Mouse (Mus musculus) right cerebral cortex, adult 2 months (tissue): Measurements from ENCODE around the gene Eps8l1.
A peak's percentile ranks its signal among the peaks of the same experiment; 100 is the strongest.
"Not testable (repeated sequence)": the region's sequence is repeated elsewhere in the genome, so short reads cannot be mapped to it uniquely, and the experiment has no call there.

Experiments used
- DNase-seq, 2 experiments: peaks; one replicate each; pipeline ENCODE4 v3.0.0; 2021 to 2022; ENCODE audit warnings: low spot score in 2 of 2

The Eps8l1 gene

DNA sequence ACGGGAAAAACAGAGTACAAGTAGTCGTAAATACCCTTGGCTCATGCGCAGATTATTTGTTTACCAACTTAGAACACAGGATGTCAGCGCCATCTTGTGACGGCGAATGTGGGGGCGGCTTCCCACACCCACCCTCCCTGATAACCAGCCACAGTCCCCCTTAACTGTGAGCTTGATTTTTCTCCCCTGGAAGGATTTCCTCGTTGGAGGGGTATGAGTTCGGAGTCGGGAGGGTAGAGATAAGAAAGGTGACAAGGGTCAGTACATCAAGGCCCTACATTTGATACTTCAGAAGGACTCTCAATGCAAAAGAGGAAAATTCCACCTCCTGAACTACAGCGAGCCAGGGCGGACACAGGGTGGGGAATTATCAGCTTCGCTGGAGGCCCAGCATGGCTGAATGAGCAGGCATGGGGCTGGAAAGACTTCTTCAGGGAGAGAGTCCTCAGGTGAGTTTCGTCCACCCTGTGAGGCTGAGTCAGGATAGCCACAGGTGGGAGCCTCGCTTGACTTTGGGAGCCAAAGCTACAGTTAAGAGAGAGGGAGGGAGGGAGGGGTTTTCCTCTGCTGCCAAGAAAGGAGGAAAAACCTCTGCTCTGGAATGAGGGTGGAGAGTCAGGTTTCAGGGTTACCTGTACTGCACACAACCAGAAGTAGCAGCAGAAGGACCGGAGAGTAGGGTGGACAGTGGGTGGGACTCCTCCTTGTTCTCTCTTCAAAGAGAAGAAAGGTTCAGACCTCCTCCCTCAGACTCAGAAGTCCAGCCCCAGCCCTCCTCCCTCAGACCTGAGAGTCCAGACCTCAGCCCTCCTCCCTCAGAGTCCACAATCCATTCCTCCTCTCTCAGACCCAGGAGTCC, at the start of gene Eps8l1:
Gene Eps8l1 (plus strand): TSS at position 99 of the 859 bp plus-strand sequence.
- no peak for DNase-seq

DNA sequence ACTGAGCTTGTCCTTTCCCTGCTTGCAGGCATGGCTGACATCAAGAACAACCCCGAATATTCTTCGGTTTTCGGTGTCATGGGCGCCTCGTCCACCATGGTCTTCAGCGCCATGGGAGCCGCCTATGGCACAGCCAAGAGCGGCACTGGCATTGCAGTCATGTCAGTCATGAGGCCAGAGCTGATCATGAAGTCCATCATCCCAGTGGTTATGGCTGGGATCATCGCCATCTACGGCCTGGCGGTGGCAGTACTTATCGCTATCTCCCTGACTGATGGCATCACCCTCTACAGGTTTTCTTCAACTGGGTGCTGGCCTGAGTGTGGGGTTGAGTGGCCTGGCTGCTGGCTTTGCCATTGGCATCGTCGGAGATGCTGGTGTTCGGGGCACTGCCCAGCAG, 48.1 kb upstream of the Eps8l1 start:
- not testable (repeated sequence) for DNase-seq

DNA sequence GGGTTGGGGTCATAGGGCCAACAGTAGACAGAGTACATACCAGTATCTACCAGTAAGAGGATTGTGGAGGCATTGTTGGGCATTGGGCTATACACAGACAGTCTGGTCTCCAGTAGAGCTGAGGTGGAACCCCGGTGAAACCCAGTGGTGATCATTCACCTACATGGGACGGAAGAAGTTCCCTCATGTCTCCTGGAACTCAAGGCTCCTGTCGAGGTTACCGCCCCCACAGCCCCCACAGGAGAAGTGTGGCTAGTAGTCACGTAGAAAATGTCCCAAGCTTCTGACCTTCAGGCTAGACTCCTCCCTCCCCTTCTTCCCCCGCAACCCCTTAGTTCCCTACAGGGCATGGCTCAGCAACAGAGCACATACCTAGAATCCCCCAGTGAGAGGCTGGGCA, 40.8 kb upstream of the Eps8l1 start:
- no peak for DNase-seq

DNA sequence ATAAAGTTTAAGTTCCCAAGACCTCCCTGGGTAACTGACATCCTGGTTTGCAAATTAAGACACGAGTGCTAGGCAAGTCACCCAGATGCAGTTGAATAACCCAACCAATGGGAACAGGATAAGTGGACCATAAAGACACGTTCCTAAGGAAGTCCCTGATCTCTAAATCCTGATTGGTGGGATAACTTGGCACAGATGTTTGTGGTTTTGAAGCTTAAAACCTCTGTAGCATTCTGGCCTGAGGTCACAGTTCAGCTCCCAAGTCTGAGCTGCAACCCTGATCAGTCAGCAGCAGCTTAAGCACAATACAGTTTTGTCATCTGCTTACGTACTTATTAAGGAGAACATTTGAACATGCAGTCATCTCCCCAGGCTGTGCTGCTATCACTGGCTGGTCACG, 40.2 kb upstream of the Eps8l1 start:
- DNase-seq, result no peak

DNA sequence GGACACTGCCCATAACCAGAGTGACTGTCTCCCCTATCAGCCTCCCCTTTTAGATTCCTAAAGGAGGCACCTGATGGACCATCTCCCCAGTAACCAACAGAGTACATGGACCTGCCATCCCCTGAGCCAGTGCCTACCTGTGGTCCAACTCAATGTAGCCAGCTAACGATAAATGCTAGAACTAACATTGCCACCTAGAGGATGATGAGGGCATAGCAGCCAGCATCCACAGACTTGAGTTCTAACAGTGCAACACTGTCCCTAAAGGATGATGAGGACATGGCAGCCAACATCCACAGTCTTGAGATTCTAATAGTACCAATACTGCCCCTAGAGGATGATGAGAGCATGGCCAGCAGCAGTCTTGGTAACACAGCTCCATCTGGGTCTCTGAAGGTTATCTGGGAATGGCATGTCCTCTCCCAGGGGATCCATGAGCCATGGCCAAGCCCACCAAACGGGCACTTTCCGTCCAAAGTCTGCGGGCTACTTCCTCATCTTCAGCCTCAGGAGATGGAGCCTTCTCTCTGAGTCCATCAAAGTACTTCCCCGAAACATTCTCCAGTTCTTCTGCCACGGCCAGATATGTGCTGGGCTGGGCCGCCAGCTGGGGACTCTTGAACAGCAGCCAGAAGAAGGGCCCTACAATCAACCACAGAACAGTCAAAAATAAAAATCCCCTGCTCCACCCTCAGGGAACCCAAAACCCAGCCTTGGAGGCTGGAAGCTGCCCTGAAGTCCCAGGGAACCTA, 33.1 kb upstream of the Eps8l1 start:
- DNase-seq, result peak; percentile 94 to 96

DNA sequence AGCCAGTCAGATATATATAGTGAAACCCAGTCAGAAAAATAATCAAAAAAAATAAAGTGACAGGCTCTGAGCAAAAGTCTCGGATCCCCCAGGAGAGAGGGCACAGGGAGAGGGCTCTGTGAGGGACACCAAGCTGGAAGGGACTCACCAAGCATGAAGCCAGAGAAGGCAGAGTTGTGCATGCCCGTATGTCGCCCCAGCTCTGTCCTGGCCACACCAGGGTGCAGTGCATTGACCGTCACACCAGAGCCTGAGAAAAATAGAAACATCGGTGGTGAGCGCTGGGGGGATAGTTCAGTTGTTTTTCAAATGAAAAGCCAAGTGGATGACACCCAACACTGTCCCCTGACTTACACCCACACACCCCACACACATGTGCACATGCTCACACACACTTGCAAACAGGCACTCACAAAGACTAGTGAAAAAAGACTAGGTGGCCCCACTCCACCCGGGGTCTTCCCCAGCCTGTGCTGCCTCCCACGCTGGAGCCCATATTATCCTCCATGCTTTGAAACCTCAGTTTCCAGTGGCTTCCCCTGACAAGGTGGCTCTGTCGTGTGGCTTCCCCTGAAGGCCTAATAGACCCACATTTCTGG, 30.1 kb upstream of the Eps8l1 start:
- DNase-seq, result no peak

DNA sequence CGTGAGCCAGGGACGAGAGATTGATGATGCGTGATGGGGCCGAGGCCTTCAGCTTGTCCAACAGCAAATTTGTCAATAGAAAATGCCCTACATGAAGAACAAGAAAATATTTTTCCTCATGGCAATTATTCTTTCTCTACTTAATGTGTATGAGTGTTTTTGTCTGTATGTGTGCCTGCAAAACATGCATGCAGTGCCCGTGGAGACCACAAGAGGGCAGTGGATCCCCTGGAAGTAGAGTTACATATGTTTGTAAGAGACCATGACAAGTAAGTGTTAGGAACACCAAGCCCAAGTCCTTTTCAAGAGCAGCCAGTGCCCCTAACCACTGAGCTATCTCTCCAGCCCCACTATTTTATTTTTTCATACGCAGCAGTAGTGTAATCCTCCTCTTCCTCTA, 28.9 kb upstream of the Eps8l1 start:
- peak; percentile 59 to 64 for DNase-seq

DNA sequence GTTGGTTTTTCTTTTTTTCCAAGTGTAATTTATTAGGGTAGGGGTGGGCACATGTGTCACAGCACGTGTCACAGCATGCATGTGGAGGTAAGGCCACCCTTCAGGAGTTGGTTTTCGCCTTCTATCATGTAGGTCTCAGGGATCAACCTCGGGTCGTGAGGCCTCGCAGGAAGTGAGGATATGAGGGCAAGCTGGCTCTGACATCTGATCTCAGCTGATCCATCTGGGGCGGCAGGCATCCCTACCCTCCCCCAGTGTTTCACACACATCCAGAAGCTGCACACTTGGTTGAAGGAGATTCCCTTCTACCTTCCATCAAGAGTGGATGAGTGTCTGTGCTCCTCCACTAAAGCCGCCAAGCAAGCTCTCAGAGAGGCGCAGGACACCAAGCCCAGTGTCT, 28.4 kb upstream of the Eps8l1 start:
- DNase-seq, result no peak

DNA sequence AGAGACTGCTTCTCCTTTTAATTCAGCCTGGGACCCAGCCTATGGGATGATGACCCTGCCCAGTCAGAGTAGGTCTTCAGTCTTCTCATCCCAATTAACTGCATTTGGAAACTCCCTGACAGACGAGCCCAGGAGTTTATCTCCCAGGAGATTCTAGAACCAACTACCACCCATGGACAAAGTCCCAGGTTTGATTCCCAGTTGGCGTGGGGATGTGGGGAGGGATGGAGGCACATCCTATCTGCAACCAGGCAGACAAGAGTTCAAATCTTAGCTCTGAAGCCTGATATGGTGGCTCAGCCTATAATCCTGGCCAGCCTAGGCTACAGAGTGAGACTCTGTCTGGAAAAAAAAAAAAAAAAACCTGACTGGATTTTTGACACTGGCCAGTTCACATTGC, 22.8 kb upstream of the Eps8l1 start:
- DNase-seq, result no peak

DNA sequence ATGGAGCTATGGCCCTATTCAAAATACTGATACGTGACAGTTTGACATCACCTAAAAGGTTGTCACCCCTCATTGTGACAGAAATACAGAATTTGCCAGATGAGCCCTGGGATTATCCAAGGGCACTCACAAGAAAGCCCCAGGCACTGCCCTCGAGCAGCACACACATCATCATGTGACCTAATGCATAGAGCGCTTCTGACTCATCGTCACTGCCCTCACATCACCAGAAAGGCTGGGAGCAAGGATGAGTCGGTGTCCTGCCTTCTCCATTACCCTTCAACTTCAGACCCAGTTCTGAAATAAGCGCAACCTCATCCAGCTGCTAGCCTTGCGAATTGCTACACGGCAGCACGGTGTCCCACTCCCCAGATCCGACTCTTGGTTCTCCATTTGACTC, 19.9 kb upstream of the Eps8l1 start:
- DNase-seq, result no peak

DNA sequence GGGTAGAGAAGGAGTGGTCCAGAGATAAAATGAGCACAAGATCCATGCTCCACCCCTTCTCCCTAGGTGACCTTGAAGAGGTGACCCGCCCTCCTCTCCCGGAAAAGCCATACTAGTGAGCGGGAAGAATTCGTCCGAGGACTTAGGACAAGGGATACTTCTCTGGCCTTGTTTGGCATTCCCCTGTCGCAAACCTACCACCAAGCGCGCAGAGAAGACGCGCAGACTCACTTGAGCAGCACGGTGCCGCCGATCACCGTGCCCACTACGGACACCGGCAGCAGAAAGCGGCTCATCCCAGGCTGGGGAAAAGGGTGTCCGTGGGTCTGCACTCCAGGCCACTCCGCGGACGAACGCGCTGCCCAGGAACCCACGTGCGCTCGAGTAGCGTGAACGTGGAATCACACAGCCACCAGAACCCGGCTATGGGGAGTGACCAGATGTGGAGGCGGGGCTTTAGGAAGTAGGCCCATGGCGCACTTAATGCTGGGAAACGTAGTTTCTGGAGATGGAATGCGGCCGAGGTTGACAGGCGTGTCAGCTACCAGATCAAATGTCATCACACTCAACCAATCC, 15.2 kb upstream of the Eps8l1 start, which contains the start of gene Rdh13:
Gene Rdh13 (minus strand): TSS at position 434 of the 576 bp plus-strand sequence.
- peak; percentile 89 to 94 for DNase-seq

DNA sequence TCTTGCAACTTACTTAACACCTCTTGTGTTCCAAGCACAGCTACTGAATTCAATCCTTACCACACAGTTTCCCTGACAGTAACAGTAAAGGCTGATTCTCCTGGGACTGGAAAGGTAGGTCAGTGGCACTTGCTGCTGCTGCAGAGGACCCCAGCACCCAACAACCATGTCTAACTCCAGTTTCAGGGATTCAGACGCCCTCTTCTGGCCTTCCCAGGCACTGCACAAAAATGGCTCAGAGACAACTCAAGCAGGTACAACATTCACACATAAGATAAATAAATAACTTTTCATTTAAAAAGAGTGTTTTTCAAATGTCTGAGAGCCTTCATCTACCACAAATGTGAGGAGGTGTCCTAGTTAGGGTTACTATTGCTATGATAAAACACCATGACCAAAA, 13.3 kb upstream of the Eps8l1 start:
- DNase-seq, result no peak

DNA sequence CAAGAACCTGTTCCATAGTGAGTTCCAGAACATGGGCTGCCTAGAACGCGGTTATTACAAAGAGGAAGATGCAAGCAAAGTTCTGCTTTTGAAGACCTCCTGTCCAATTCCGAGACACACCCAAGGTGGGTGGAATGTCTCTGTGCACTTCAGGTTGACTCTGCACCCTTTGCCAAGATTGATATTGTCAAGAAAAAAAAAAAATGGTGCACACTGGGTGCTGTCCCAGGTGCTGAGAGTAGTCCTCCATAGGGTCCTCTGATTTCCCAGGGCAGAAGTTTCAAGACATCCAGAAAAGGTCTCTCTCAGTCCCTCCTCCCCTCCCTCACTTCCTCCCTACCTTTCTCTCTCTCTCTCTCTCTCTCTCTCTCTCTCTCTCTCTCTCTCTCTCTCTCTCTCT, 12.0 kb upstream of the Eps8l1 start:
- no peak for DNase-seq

DNA sequence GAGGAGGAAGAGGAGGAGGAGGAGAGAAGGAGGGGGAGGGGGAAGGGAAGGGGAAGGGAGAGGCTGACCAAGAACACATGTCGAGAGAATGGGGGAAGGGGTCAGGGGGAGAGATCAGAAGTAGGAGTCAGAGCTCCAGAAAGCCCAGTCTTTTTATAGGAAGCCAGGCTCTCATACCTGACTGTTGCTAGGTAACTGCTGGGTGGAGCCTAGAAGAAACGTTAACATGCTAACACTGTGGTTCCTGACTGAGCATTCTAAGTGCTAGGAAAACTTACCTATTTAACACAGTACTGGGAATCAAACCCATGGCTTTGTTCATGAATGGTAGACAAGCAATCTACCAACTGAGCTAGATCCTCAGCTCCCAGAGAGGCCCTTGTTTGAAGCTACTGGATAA, 11.3 kb upstream of the Eps8l1 start:
- no peak for DNase-seq

DNA sequence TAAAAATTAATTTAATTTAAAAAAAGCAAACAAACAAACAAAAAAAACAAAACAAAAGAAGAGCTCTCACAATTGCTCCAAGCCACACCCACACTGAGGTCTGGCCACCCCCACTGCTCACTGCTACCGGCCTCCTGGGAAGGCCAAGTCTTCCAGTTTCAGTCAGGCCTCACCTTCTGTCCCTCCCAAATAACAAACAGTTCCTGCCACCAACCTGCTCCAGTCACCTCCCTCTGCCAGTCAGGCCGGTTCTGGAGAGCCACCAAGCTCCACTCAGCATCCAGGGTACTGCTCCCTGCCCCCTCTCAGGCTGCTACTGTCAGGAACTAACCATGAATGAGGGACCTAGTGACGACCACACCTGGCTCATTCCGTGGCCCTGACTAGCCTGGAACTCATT, 7.8 kb upstream of the Eps8l1 start:
- no peak for DNase-seq

DNA sequence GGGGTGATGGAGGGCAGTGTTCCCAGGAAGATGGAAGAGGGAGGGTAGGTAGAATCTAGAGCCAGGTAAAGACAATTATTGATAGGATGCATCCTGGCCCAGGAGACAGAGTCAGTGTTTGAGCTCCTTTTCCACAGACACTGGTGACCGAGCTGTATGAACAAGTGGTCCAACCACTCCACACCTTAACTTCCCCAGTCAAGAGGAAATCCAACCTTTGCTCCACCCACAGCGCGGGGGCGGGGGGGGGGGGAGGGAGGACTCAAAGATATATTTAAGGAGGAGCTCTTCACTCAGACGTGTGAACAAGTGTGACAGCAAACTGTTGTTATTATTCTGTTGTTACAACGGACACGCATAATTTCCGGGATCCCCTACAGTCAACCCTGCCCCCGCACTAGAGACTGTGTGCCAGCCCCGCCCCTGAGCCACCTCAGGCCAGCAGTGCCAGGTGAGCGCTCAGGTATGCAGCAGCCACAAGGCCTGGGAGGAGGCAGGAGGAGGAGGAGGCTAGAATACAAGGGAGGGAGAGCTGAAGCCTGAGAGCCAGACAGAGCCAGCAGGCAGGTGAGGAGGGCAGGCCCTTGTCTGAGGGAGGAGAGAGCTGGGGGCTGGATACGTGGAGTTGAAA, 3.8 kb downstream of the Eps8l1 start:
- no peak for DNase-seq

DNA sequence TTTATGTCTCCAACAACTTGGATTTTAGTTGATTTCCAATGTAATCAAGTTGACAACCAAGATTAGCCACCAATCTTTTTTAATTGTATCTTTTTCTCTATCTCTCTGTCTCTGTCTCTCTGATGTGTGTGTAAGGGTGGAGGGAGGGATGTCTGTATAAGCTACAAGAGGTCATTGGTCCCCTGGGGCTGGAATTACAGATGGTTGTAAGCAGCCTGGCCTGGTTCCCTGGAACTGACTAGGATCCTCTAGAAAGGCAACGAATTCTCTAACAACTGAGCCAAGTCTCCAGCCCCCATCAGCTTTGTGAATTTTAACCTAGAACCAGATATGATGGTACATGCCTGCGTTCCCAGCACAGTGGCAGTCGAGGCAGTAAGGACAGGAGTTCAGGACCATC, 7.3 kb downstream of the Eps8l1 start:
- DNase-seq, result no peak

DNA sequence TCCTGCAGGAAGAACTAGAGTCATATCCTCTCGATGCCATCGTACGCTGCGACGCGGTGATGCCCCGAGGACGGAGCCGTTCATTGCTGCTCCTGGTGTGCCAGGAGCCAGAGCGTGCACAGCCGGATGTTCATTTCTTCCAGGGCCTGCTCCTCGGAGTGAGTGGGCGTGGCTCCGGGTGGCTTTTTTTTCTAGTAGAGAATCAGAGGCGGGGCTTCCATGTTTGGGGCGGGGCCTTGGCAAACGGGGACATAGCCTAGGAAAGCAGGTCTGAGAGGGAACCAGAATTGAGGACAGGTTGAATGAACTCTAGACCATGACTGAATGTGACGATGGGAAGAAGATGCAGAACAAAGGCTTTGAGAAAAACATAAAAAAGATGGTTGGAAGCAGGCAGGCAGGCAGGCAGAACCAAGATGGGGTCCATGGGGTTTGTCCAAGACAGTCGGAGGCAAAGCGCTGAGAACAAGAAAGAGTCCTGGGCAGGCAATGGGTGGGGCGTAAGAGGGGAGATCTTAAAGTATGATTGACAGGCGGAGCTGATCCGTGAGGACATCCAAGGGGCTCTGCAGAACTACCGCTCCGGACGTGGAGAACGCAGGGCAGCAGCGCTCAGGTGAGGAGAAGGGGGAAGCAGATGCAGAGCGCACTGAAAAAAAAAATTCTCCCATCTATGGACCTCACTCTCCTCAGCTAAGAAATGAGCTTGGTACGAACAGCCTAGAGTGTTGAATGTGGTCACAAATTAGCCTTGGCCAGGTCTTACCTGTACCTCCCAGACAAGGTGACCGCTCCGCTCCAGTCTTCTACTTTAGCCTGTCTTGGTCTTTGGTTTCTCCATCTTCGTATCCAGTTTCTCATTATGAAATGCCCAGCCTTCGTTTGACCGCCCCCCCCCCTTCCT, 10.1 kb downstream of the Eps8l1 start:
- peak; percentile 52 to 66 for DNase-seq

DNA sequence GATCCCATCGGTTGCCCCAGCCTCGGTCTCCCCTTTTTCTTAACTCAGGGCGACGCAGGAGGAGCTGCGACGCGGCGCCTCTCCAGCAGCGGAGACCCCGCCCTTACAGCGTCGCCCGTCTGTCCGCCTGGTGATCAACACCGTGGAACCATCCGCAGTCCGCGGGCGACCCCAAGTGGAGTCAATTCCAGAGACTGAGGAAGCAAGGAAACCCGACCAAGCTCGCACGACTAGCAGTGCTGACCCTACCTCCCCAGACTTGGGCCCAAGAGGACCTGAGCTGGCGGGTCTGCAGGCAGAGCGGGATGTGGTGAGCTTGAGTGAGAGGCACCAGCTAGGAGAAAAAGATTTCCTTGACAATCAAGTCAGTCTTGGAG, 10.7 kb downstream of the Eps8l1 start:
- peak; percentile 90 to 93 for DNase-seq

DNA sequence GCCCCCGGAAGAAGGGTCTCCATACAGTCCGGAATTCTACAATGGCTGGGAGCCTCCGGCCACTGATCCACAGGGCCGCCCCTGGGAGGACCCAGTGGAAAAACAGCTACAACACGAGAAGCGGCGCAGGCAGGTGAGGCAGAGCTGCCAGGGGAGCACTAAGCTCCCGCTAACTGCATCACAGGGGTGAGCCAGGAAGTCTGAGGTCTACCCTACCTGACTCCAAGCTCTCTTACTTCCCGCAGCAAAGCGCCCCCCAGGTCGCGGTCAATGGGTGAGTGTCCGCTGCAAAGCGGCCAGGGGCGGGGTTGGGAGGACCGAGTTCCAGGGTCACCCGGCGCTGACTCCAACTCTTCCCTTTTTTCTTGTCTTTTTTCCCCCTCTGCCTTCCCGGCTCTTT, 13.5 kb downstream of the Eps8l1 start:
- DNase-seq, result no peak
